Mouse (Mus musculus) layer of hippocampus, adult 2 months (tissue): ENCODE measurements around the gene Rad1. TPM values are rescaled to one million over a fixed set of nuclear protein-coding genes. Genes with fewer than 3 reads are reported as not detected.

Experiments
- DNase-seq, 2 experiments: peaks; one replicate each; pipeline ENCODE4 v3.0.0; 2022; ENCODE audit warnings: low spot score in 2 of 2
- H3K27ac ChIP-seq: fragments of 200-600 bp; 2 replicates; pipeline ENCODE4 v1.8.1; 2022
- H3K4me3 ChIP-seq: fragments of 200-600 bp; 2 replicates; pipeline ENCODE4 v1.8.1; 2022; ENCODE audit warnings: mild to moderate bottlenecking
- CTCF ChIP-seq: fragments of 200-600 bp; conservative IDR thresholded peaks from 2 replicates; pipeline ENCODE4 v1.8.1; 2022; ENCODE audit warnings: antibody characterized with exemption, mild to moderate bottlenecking, moderate library complexity
- long read RNA-seq, 2 experiments: library from polyadenylated mRNA; stranded (forward); transcript quantifications; one replicate each; pipeline ENCODE4 v2.0.0; 2021; ENCODE audit warnings: borderline mapping rate in 2 of 2
- total RNA-seq, 2 experiments: library from RNA; stranded (reverse); gene quantifications; 2 replicates each; pipeline ENCODE4 v1.2.3; 2021

Rad1 gene
- total RNA-seq: 10 to 100 TPM; 11.5 to 14.1 TPM
- long read RNA-seq, experiment 1, partial matches to known transcripts: 4 of 15 reads
- long read RNA-seq, experiment 1, other reads (novel, unspliced or antisense): 10 of 15 reads
- long read RNA-seq, experiment 2, transcript Rad1-201 (6 exons, 1,514 nt): major isoform, 7 of 19 reads
- long read RNA-seq, experiment 2, partial matches to known transcripts: 5 of 19 reads
- long read RNA-seq, experiment 2, other reads (novel, unspliced or antisense): 7 of 19 reads

DNA sequence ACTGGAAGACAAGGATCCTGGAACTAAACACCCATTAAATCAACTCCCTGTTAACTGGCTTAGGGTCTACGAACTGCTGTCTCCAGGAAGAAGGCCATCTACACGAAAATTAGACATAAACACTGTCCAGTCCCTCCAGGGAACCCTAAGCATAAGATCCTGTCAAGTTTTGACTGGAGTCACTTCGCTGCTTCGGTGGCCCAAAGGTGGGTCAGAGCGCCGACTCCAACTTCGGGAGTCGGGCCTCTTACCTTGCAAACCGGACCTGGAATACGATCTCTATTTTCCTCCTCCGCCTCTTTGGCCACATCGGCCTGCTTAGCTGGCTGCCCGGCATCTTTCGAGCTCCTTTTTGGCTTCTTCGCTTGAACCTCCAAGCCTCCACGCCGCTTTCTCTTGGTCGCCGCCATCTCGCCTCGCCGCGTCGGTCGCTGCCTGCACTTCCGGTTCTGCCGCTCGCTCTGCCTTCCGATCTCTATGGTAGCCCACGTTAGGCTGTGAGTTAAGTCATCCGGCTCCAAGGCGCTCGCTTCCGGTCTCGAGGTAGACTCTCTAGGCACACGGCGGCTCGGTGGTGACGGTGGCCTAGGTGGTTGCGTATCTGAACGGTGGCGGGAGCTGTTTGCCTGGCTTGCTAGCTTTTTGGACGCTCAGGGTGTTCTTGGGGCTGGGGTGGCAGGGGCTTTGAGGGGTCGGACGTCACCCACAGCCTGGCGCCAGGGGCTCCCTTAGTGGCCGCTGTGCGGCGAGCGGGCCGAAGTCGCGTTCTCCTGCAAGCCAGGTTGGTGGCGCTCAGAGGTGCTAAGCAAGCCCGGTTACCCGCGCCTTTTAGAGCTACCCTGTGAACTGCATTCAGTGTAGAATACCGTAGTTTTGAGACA lies at the start of gene Rad1, which contains the start of gene Brix1:
Rad1 (plus strand) TSS at position 535 of the 881 bp plus-strand sequence.
Brix1 (minus strand) TSS at position 464 of the 881 bp plus-strand sequence.
- H3K27ac ChIP-seq: peak within 1 kb of the TSS; percentile 93
- no peak for TF ChIP-seq CTCF
- peak within 1 kb of the TSS; percentile 76 for H3K4me3 ChIP-seq
- DNase-seq: peak; percentile 94 to 96

DNA sequence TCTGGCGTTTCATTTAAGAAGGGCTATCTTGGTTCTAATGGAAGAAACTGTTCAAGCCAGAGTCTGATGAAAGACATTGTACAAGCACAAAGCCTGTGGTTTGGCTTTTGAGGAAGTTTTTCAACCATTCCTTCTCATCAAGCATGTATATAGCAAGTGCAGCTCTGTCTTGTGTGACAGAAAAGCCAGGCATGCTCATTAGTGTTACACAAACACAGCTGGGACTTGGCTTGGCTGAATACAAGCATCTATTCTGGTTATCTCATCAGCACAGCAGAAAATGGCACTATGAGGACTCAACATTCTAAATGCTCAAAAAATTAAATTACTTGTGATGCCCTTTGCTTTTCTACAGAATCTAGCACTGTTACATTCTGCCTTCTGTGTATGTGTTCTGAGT lies 48.9 kb upstream of the Rad1 start:
- no peak for TF ChIP-seq CTCF
- H3K4me3 ChIP-seq: no peak overlapping the region
- no peak for DNase-seq
- H3K27ac ChIP-seq: no peak overlapping the region

DNA sequence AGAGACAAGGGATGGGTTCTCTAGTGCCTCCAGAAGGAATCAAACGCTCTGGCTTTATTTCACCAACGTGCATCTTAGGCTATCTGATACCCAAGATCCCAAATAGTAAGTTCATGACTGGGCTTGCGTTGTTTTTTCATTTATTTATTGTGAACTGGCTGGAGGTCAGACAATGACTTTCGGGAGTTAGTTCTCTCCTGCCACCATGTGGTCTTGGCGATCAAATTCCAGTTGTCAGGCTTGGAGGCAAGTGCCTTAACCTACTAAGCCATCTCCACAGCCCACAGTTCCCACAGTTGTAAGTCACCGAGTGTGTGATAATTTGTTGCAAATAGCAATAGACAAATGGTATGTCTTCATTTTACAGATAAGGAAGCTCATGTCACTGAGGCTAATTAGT lies 45.9 kb upstream of the Rad1 start:
- Histone ChIP-seq H3K27ac (no peak overlapping the region), H3K4me3 (no peak overlapping the region)
- TF ChIP-seq CTCF: peak; percentile 53
- DNase-seq: no peak

DNA sequence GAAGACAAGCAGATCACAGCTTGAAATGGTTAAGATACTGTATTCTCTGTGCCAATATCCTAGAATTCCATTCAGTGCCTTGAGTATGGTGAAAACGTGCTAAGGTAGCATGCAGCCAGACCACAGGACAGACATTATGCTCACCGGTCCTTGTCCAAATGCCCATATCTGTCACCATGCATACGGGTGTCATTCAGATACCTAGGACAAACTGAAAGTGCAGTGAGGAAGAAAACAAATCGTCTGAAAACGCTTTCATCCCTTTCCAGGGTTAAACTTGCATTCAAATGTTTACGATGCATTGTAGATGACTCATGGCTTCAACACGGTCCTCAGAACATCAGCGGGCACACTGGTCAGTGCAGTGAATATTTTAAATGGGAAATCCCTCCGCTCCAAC lies 44.3 kb upstream of the Rad1 start:
- Histone ChIP-seq H3K27ac (no peak overlapping the region), H3K4me3 (no peak overlapping the region)
- no peak for TF ChIP-seq CTCF
- DNase-seq: no peak

DNA sequence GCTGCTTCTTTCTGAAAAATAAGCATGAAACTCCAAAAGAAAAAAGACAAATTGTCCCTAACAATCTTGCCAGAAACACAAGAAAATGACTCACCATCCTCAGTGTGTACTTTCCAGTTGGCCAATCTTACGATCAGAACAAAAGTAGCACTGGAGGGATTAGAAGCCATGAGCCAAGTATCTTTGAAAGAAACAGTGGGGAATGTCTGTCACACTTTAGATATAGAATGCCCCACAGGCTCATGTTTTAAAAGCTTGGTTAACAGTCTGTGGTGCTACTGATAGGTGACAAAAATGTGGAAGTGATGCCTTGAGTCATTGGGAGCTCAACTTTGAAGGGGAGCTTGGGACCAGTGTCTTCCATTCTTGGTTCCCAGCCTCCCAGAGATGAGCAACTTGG lies 43.5 kb upstream of the Rad1 start:
- Histone ChIP-seq H3K27ac (no peak overlapping the region), H3K4me3 (no peak overlapping the region)
- DNase-seq: no peak
- no peak for TF ChIP-seq CTCF

DNA sequence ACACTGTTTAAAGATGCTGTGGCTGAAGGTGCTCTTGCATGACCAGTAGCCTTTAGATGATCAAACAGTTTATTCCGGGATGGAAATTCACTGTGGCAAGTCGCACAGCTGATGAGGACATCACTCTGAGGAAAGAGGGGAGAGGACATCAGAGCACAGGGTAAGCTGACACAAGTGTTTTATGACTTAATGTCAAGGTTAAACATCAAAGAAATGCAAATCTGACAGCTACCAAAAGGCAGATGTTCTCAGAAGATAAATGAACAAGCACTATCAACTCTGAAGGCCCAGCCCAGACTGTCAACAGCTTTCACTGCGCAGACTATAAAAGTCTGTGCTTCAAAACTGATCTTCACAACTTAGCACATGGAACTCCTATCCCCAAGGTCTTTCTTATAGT lies 38.7 kb upstream of the Rad1 start:
- no peak for DNase-seq
- TF ChIP-seq CTCF: no peak
- Histone ChIP-seq H3K4me3 (no peak overlapping the region), H3K27ac (no peak overlapping the region)

DNA sequence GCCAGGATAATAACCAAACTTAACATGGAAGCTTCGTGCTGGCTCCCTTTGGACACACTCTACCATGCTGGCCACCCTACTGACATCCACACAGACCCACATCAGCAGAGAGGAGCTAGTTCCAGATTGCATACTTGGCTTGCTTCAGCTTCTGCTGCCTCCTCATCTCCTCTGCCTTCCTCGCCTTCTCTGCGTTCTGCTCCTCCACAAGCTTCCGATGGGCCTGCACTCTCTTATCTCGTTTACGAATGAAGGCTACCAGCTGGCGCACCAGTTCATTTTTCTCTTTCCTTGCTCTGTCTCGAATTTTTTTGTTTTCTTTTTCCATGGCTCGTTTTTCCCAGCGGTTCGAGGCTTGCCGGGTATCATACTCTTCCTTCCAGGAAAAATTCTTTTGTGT lies 24.8 kb upstream of the Rad1 start:
- TF ChIP-seq CTCF: no peak
- DNase-seq: peak in 1 of 2 experiments; percentile 29
- no peak overlapping the region for H3K27ac ChIP-seq
- no peak overlapping the region for H3K4me3 ChIP-seq

DNA sequence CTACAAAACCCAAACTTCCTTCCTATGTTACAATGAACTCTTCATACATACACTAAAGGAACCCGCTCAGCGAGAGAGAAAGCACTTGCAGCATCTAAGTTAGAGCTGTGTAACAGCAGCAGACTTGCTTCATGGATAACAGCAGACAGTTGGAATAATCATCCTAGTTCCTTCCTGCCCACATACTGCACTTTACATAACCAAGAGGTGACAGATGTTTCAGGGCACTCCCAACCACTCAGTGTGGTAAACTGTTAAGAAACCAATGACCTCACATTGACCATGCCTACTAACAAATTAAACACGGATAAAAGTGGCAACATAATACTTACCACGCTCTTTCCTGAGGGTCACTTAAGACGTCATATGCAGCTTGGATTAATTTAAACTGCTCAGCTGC lies 22.3 kb upstream of the Rad1 start:
- Histone ChIP-seq H3K27ac (peak overlapping the region; percentile 68), H3K4me3 (no peak overlapping the region)
- DNase-seq: peak in 1 of 2 experiments; percentile 23
- no peak for TF ChIP-seq CTCF

DNA sequence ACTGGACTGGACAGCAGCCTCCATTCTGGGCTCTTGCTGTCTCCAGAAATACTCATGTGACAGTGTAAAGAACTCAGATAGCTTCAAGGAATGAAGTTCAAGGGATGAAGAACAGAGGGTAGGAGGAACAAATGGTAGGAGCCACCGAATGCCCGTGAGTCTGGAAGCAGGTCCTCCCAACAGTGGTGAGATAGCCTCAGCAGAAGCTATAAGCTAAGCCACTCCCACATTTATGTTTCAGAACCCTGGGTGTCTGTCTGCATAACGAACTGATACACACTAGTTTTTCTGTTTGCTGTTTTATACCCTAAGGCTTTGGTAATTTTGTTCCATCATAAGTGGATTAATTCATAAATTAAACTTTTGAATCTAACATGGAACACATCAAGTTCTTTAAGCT lies 21.1 kb upstream of the Rad1 start:
- no peak for DNase-seq
- no peak overlapping the region for H3K27ac ChIP-seq
- no peak overlapping the region for H3K4me3 ChIP-seq
- TF ChIP-seq CTCF: no peak

DNA sequence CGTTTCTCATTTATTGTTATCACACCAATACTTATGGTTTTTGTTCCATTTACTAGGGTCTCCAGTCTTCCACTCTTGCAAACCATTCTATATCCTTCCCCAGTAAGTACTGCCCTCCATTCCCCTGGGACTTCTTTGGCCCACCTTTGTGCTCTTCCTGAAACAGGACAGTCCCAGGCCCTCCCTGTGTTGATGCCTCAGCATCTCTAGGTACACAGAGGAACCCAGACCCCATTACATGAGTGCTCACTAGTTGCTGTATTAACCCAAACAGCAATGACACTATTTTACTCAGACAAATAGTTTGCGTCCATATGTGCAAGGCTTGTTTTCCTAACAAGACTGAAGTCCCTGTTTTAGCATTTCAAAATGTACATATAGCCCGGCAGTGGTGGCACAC lies 17.1 kb upstream of the Rad1 start:
- TF ChIP-seq CTCF: no peak
- H3K4me3 ChIP-seq: peak overlapping the region; percentile 87; the same call in 1 of the 2 replicates
- no peak overlapping the region for H3K27ac ChIP-seq
- DNase-seq: no peak

DNA sequence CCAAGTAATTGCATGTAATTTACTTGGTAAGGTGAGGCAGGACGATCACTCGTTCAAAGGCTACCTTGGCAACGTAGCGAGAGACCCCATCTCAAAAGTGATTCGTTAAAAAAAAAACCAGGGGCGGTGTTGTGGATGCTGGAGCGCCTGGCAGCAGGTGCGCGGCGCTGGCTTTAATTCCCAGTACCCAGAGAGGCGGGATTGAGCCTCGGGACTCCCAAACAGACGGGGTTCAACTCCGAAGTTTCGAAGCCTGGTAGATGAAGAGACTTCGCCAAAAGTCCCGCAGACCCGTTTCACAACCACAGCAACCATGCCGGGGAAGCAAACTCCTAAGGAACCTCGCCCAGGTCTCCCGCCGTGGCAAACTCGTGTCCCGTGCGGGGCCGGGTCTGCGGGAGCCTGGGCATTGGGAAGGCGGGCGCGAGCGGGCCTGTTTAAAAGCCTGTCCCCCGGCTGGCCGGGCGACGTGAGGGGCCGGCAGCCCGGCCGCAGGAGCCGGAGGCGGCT lies 16.1 kb upstream of the Rad1 start:
- DNase-seq: peak in 1 of 2 experiments; percentile 19
- Histone ChIP-seq H3K27ac (peak overlapping the region; percentile 86), H3K4me3 (peak overlapping the region; percentile 87)
- TF ChIP-seq CTCF: no peak

DNA sequence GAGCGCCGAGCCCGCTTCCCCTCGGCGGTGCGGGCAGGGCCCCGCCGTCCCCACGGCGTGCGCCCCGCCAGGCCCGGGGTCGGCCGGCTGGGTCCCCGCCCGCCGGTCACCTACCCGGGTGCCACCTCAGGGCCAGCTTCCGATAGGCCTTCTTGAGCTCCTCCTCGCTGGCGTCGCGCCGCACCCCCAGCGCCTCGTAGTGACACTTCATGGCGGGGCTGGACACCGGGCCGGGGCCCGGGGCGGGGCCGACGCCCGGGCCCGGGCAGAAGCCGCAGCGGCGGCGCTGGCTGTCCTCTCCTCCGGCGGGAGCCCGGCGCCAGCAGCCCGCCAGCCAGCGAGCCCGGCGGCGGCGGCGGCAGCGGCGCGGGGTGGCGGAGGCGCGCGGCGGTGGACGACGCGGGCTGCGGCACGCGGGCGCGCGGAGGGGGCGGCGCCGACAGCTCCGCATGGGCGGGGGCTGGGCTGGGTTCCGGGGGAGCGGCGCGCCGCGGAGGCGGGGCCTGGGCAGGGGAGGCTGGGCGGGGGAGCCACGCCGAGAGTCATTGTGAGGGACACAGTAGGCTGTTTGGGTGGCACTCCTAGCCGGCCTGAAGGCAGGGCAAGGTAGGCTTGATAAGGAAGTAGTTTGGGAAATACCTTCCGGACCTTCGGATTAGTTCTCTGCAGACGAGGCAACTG lies 15.5 kb upstream of the Rad1 start, which contains the start of gene Dnajc21:
Dnajc21 (minus strand) TSS at position 366 of the 681 bp plus-strand sequence.
- Histone ChIP-seq H3K27ac (peak within 1 kb of the TSS; percentile 86), H3K4me3 (peak within 1 kb of the TSS; percentile 87)
- no peak for TF ChIP-seq CTCF
- DNase-seq: peak; percentile 68 to 72

DNA sequence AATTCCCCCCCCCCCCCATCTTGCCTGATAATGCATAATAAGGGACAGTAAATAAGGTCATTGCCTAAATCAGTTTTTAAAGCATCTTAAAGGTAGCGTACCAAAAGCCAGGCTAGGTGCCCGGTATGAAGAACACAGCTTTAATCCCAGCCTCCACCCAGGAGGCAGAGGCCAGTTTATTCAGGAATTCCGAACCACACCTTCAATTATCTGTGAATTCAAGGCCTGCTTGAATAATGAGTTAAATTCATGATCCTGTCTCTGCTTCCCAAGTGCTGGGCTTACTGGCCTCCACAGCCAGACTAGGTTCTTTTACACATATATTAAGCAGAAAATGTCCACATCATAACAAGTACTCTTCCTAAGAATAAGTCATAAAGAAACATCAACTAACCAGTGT lies 14.9 kb upstream of the Rad1 start:
- TF ChIP-seq CTCF: no peak
- peak overlapping the region; percentile 72; the same call in 1 of the 2 replicates for H3K27ac ChIP-seq
- DNase-seq: no peak
- peak overlapping the region; percentile 69 for H3K4me3 ChIP-seq
